Mouse (Mus musculus) kidney, adult 2 months (tissue): ENCODE measurements around the gene Macrod2.

Experiments
- CTCF ChIP-seq: fragments of 200-500 bp; conservative IDR thresholded peaks from 2 replicates; pipeline ENCODE4 v1.5.1; 2011; ENCODE audit warnings: low read depth, mild to moderate bottlenecking, control low read depth, low read length, moderate library complexity, mixed read lengths; ENCODE audit not compliant: insufficient read depth, insufficient read length
- POLR2A ChIP-seq: fragments of 200-500 bp; IDR thresholded peaks from one replicate; pipeline ENCODE4 v1.6.1; 2011; ENCODE audit warnings: low read depth, low read length, control low read depth

DNA sequence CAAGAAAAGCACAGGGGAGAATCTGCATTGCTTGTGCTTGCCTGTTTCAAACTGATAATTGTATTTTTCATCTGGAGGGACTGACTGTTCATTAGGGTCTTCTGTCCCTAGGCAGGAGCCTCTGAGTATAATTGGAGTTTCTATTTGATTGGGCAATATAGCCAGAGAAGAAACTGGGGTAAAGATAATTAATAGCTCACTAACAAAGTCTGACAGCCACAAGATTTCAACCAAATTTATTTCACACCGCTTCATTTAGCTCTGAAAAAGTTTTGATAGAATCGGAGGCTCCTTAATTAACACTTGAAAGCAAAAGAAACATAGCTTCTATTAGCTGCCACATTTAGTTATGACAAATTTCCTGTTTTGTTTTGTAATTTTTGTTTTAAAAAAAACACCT is 274.0 kb downstream of the Macrod2 start:
- TF ChIP-seq CTCF, result no peak
- no peak for TF ChIP-seq POLR2A
